ENCODE assay signal across 19 mouse cellular contexts in genomic region chr14:30641748-30642147, GRCm38 (mm10). TPM values are rescaled to one million over a fixed set of nuclear protein-coding genes. Genes with fewer than 3 reads are reported as not detected.
A peak's percentile ranks its signal among the peaks of the same experiment; 100 is the strongest.
DNase-seq lines count a peak whose midpoint lies in the region; ATAC-seq and TF ChIP-seq lines count a peak whose summit lies in the region.
"Had no signal": no experiment of that assay in that cellular context is flagged by ENCODE, and none has a peak within 500 bp of the region (broad histone marks: within the 10 kb centered on the region; RNA-seq: fewer than 3 reads in every experiment).

No protein-coding gene starts in this region.

- no peak for DNase-seq in liver
- DNase-seq in thymus, postnatal 25 days = peak; percentile 54
- DNase-seq in gastrocnemius, adult 18-20 months (ENCODE audit: low spot score) = no peak
- DNase-seq in Muller cell, postnatal 12 days (ENCODE audit: inconsistent ontology term) = no peak
- DNase-seq: adrenal gland, postnatal 10 days; cerebellum, postnatal 14 days; heart, adult 18-20 months; kidney, postnatal 25 days; lung, adult 18-20 months; retina, postnatal 1 day had no signal

- no peak for ATAC-seq in liver, embryonic 16.5 days (ENCODE audit: low read depth)
- ATAC-seq in megakaryocyte progenitor cell, adult 5-6 weeks (replicated peaks; ENCODE audit: poor library complexity) = peak; percentile 92
- ATAC-seq: forebrain, embryonic 15.5 days; intestine, embryonic 16.5 days had no signal

- 0 out of 2 replicates have a peak overlapping the region, but pooled peaks have one; percentile 19 for H3K4me2 ChIP-seq in liver, embryonic 16.5 days (ENCODE audit: low read depth, low read length)
- H3K4me2 ChIP-seq: forebrain, embryonic 15.5 days; hindbrain, embryonic 14.5 days; neural tube, embryonic 15.5 days had no signal

- no peak overlapping the region for H3K9ac ChIP-seq in liver, embryonic 16.5 days (ENCODE audit: low read depth, low read length)
- H3K9ac ChIP-seq: forebrain, embryonic 15.5 days; hindbrain, embryonic 14.5 days; neural tube, embryonic 15.5 days had no signal

- no peak for TF ChIP-seq POLR2A in bone marrow, adult 2 months (IDR thresholded peaks at IDR 0.05; ENCODE audit: borderline replicate concordance, control insufficient read depth, low read depth, low read length)

- no peak for TF ChIP-seq CTCF in bone marrow, adult 2 months (IDR thresholded peaks at IDR 0.05; ENCODE audit: control insufficient read depth, insufficient read depth, low read length)

- no peaks in the 10 kb centered on the region; the same call in 1 of the 2 replicates for H3K4me1 ChIP-seq in liver, embryonic 16.5 days (ENCODE audit: control insufficient read depth, low read depth, low read length)
- peaks cover 7% of the 10 kb centered on the region; the same call in 1 of the 2 replicates for H3K4me1 ChIP-seq in bone marrow, adult 2 months (ENCODE audit: control insufficient read depth, insufficient read depth, low read length)
- H3K4me1 ChIP-seq: forebrain, embryonic 15.5 days had no signal

- no peak overlapping the region for H3K4me3 ChIP-seq in liver, embryonic 16.5 days (ENCODE audit: low read depth, low read length)
- no peak overlapping the region for H3K4me3 ChIP-seq in bone marrow, adult 2 months (replicated peaks; ENCODE audit: control insufficient read depth, low read depth, low read length)
- H3K4me3 ChIP-seq: forebrain, embryonic 15.5 days; midbrain, embryonic 10.5 days; neural tube, embryonic 15.5 days had no signal

- 15% methylated on average over 2 of the region's 2 CpGs for WGBS in liver, embryonic 16.5 days (ENCODE audit: insufficient replicate concordance)
- whole genome bisulfite sequencing in bone marrow, adult 2 months = 5% methylated on average over 2 of the region's 2 CpGs

- H3K27ac ChIP-seq in liver, embryonic 16.5 days (ENCODE audit: low read length) = peak overlapping the region; percentile 43
- H3K27ac ChIP-seq in bone marrow, adult 2 months (ENCODE audit: control insufficient read depth, insufficient read depth, low read depth, low read length, poor library complexity) = peak overlapping the region; percentile 19; the same call in 1 of the 2 replicates
- H3K27ac ChIP-seq: forebrain, embryonic 15.5 days; hindbrain, embryonic 14.5 days; midbrain, embryonic 10.5 days; neural tube, embryonic 15.5 days had no signal

- H3K9me3 ChIP-seq in liver, embryonic 16.5 days (replicated peaks; ENCODE audit: control insufficient read depth, low read length) = no peaks in the 10 kb centered on the region
- H3K9me3 ChIP-seq: forebrain, embryonic 15.5 days; G1E; midbrain, embryonic 10.5 days; neural tube, embryonic 15.5 days had no signal

- no peaks in the 10 kb centered on the region for H3K36me3 ChIP-seq in liver, embryonic 16.5 days (ENCODE audit: control insufficient read depth, insufficient read depth)
- H3K36me3 ChIP-seq: forebrain, embryonic 15.5 days; G1E; midbrain, embryonic 10.5 days; neural tube, embryonic 15.5 days had no signal

- H3K27me3 ChIP-seq in liver, embryonic 16.5 days (ENCODE audit: control insufficient read depth, insufficient read depth, low read depth, low read length) = no peaks in the 10 kb centered on the region
- H3K27me3 ChIP-seq: forebrain, embryonic 15.5 days; neural tube, embryonic 15.5 days had no signal

RNA-seq across cellular contexts. Expression of gene Rft1, which starts 12.4 kb away (rescaled TPM):
- polyA plus RNA-seq in liver, embryonic 16.5 days (2015; fragmentation: Nextera tagmentation; extraction: Ambion mirVana) = 3.9 and 4.1 TPM in 2 replicates
- 3.1 and 4.9 TPM in 2 replicates for polyA plus RNA-seq in bone marrow, adult 2 months (2011; ENCODE audit: insufficient read depth, insufficient read length, low replicate concordance, missing spikeins)
- 12.3 and 12.7 TPM in 2 replicates for total RNA-seq in megakaryocyte progenitor cell, adult 5-6 weeks (2015)
- total RNA-seq in megakaryocyte progenitor cell, adult 5-6 weeks (2017) = 13.0 and 16.5 TPM in 2 replicates
- 1 to 10 TPM; 4.7 to 5.1 TPM for total RNA-seq in gastrocnemius, adult 18-20 months (2021)

RNA-seq across cellular contexts. Expression of gene Prkcd, which starts 15.7 kb away (rescaled TPM):
- polyA plus RNA-seq in liver, embryonic 16.5 days (2015; fragmentation: Nextera tagmentation; extraction: Ambion mirVana) = 16.3 and 16.4 TPM in 2 replicates
- 67.1 and 177 TPM in 2 replicates for polyA plus RNA-seq in bone marrow, adult 2 months (2011; ENCODE audit: insufficient read depth, insufficient read length, low replicate concordance, missing spikeins)
- 71.8 and 84.3 TPM in 2 replicates for total RNA-seq in megakaryocyte progenitor cell, adult 5-6 weeks (2015)
- total RNA-seq in megakaryocyte progenitor cell, adult 5-6 weeks (2017) = 106 and 118 TPM in 2 replicates
- 10 to 100 TPM in 1 of 2 experiments, 1 to 10 TPM in 1; 7.8 to 10.4 TPM for total RNA-seq in gastrocnemius, adult 18-20 months (2021)

Comparison
In these comparisons a context has a peak if more than half of its experiments do, and no peak if none do; other contexts are left out.
1. RNA of gene Prkcd, which starts 15.7 kb away (total RNA-seq): 71.8 to 118 TPM in megakaryocyte progenitor cell, adult 5-6 weeks; 7.8 to 10.4 TPM in gastrocnemius, adult 18-20 months; every median in the first group is over 4 times any median in the second.